11 mouse cellular contexts compared by ENCODE assay signal in the genomic region with DNA sequence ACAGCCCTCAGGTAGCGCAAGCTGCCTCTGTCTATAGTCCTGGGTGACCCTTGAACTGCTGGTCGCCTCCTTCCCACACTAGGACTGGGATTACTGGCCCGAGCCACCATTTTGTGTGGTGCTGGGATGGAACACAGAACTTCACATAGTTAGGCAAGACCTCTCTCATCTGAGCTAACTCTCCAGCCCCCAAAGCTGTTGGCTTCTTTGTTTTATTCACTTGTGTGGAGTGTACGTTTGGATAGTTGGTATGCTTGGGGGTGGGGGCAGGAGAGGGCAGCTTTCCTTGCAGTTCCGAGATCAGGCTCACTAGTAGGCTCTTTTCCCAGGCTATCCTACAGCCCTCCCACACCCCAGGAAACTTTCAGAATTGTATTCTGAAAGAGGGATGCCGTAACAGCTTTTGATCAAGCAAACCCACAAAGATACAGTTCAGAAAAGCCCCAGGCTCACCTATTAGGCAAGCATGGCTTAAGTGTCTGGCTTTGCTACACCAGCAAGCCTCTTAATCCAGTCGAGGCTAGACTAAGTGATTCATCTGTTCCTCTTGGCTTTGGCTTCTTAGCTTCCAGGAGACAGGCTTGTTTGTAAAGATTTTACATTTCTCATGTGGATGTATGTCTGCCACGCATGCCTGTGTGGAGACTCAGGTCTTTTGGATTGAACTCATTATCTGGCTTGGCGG. TPM values are rescaled to one million over a fixed set of nuclear protein-coding genes. Genes with fewer than 3 reads are reported as not detected.
A peak's percentile ranks its signal among the peaks of the same experiment; 100 is the strongest.
DNase-seq lines count a peak whose midpoint lies in the region; ATAC-seq and TF ChIP-seq lines count a peak whose summit lies in the region.
"Had no signal": no experiment of that assay in that cellular context is flagged by ENCODE, and none has a peak within 500 bp of the region (broad histone marks: within the 10 kb centered on the region; RNA-seq: fewer than 3 reads in every experiment).

No protein-coding gene starts in this region.

- peak overlapping the region; percentile 64 for H3ac ChIP-seq in C2C12 (ENCODE audit: control insufficient read depth, insufficient read length, low read depth)

- ATAC-seq in heart, embryonic 13.5 days (ENCODE audit: extremely low read depth, insufficient number of reproducible peaks, low FRiP score, low TSS enrichment), result no peak
- no peak for ATAC-seq in limb, embryonic 15.5 days (ENCODE audit: insufficient number of reproducible peaks, low FRiP score, low TSS enrichment, low read depth)

- H3K4me3 ChIP-seq in heart, embryonic 13.5 days, result peak overlapping the region; percentile 70
- H3K4me3 ChIP-seq in C2C12 (ENCODE audit: insufficient read depth, poor library complexity, severe bottlenecking), result peak overlapping the region; percentile 100
- H3K4me3 ChIP-seq in limb, embryonic 15.5 days, result peak overlapping the region; percentile 71

- no peak for TF ChIP-seq CTCF in C2C12 (IDR thresholded peaks at IDR 0.05; ENCODE audit: control insufficient read depth, insufficient read depth, insufficient read length)

- 56% methylated on average over 9 of the region's 9 CpGs for WGBS in heart, embryonic 13.5 days
- WGBS in limb, embryonic 15.5 days, result 64% methylated on average over 9 of the region's 9 CpGs

- H3K4me2 ChIP-seq in heart, embryonic 13.5 days, result peak overlapping the region; percentile 79
- H3K4me2 ChIP-seq in limb, embryonic 15.5 days, result peak overlapping the region; percentile 60

- DNase-seq in heart, postnatal 25 days (ENCODE audit: low spot score), result no peak
- peak; percentile 97 for DNase-seq in fat pad, adult 2 months (ENCODE audit: extremely low read depth, low read depth, low spot score)
- DNase-seq in embryo, embryonic 9.5 days (ENCODE audit: extremely low spot score), result no peak
- no peak for DNase-seq in cerebellum, adult 11-12 months
- no peak for DNase-seq in cerebellum, postnatal 10 days
- DNase-seq: cerebellum, adult 9-11 months; right cerebral cortex, adult 18-20 months had no signal

- peaks cover 58% of the 10 kb centered on the region for H3K4me1 ChIP-seq in heart, embryonic 13.5 days
- peaks cover 33% of the 10 kb centered on the region for H3K4me1 ChIP-seq in limb, embryonic 15.5 days

- H3K36me3 ChIP-seq in heart, embryonic 13.5 days, result peaks cover 26% of the 10 kb centered on the region
- H3K36me3 ChIP-seq in C2C12 (ENCODE audit: control insufficient read depth, insufficient read depth), result peaks cover 48% of the 10 kb centered on the region
- H3K36me3 ChIP-seq in limb, embryonic 15.5 days, result peaks cover 25% of the 10 kb centered on the region

- peak overlapping the region; percentile 73 for H3K9ac ChIP-seq in heart, embryonic 13.5 days
- H3K9ac ChIP-seq in limb, embryonic 15.5 days, result no peak overlapping the region

- H3K79me2 ChIP-seq in C2C12 (ENCODE audit: control insufficient read depth, insufficient read depth), result peaks cover 67% of the 10 kb centered on the region

- H3K79me3 ChIP-seq in C2C12 (ENCODE audit: low read depth), result peaks cover 60% of the 10 kb centered on the region

- no peaks in the 10 kb centered on the region for H3K9me3 ChIP-seq in heart, embryonic 13.5 days
- H3K9me3 ChIP-seq in limb, embryonic 15.5 days, result no peaks in the 10 kb centered on the region

- intact Hi-C loops in heart, postnatal 25 days (cut with DNase I), result no loop called here

- H3K27me3 ChIP-seq in heart, embryonic 13.5 days (replicated peaks), result no peaks in the 10 kb centered on the region
- H3K27me3 ChIP-seq in C2C12 (ENCODE audit: control insufficient read depth, insufficient read depth, insufficient read length), result no peaks in the 10 kb centered on the region
- no peaks in the 10 kb centered on the region for H3K27me3 ChIP-seq in limb, embryonic 15.5 days

- H3K27ac ChIP-seq in heart, embryonic 13.5 days (replicated peaks), result peak overlapping the region; percentile 25; the same call in 1 of the 2 replicates
- H3K27ac ChIP-seq in limb, embryonic 15.5 days, result no peak overlapping the region

TF ChIP-seq in C2C12, 6 proteins besides CTCF, POLR2A, EP300 and RAD21:
- TF ChIP-seq MAX (IDR thresholded peaks at IDR 0.05) (no peak), CEBPB (IDR thresholded peaks at IDR 0.05; ENCODE audit: low read depth) (peak; percentile 1)

RNA-seq across cellular contexts. Expression of a gene that starts 2.5 kb away (rescaled TPM):
- polyA plus RNA-seq in heart, embryonic 13.5 days (2015; fragmentation: Nextera tagmentation; extraction: Ambion mirVana), result 150 and 158 TPM in 2 replicates
- 10 to 100 TPM; 33.5 to 33.7 TPM for total RNA-seq in heart, postnatal 25 days (2021)
- polyA plus RNA-seq in C2C12 (2012; fragmentation: generic; extraction: Trizol), result 976 TPM
- 138 and 145 TPM in 2 replicates for polyA plus RNA-seq in limb, embryonic 15.5 days (2015; fragmentation: Nextera tagmentation; extraction: Ambion mirVana)

RNA-seq across cellular contexts. Expression of a gene that starts 22.8 kb away (rescaled TPM):
- 0.56 and 1.7 TPM in 2 replicates for polyA plus RNA-seq in heart, embryonic 13.5 days (2015; fragmentation: Nextera tagmentation; extraction: Ambion mirVana)
- total RNA-seq in heart, postnatal 25 days (2021), result under 1 TPM; 0.14 to 0.42 TPM
- polyA plus RNA-seq in C2C12 (2012; fragmentation: generic; extraction: Trizol), result 1.3 TPM
- 2.4 and 2.8 TPM in 2 replicates for polyA plus RNA-seq in limb, embryonic 15.5 days (2015; fragmentation: Nextera tagmentation; extraction: Ambion mirVana)

RNA-seq across cellular contexts. Expression of a gene that starts 42.2 kb away (rescaled TPM):
- 27.1 and 27.8 TPM in 2 replicates for polyA plus RNA-seq in heart, embryonic 13.5 days (2015; fragmentation: Nextera tagmentation; extraction: Ambion mirVana)
- under 1 TPM; 0.13 to 0.67 TPM for total RNA-seq in heart, postnatal 25 days (2021)
- polyA plus RNA-seq in C2C12 (2012; fragmentation: generic; extraction: Trizol), result 49.0 TPM
- 22.3 and 26.5 TPM in 2 replicates for polyA plus RNA-seq in limb, embryonic 15.5 days (2015; fragmentation: Nextera tagmentation; extraction: Ambion mirVana)

RNA-seq across cellular contexts. Expression of a gene that starts 55.4 kb away (rescaled TPM):
- 0.16 and 0.25 TPM in 2 replicates for polyA plus RNA-seq in heart, embryonic 13.5 days (2015; fragmentation: Nextera tagmentation; extraction: Ambion mirVana)
- not detected for total RNA-seq in heart, postnatal 25 days (2021)
- polyA plus RNA-seq in C2C12 (2012; fragmentation: generic; extraction: Trizol), result 0.07 TPM
- polyA plus RNA-seq in limb, embryonic 15.5 days (2015; fragmentation: Nextera tagmentation; extraction: Ambion mirVana), result not detected in 2 replicates
- polyA plus RNA-seq: large intestine, adult 2 months had no signal
